Mouse (Mus musculus) kidney, adult 8-10 months (tissue): ENCODE measurements around the gene Rpl35.
A peak's percentile ranks its signal among the peaks of the same experiment; 100 is the strongest.
"Not testable (repeated sequence)": the region's sequence is repeated elsewhere in the genome, so short reads cannot be mapped to it uniquely, and the experiment has no call there.

Experiments
- DNase-seq, 2 experiments: peaks; one replicate each; pipeline ENCODE4 v3.0.0; 2022

Gene Rpl35

DNA sequence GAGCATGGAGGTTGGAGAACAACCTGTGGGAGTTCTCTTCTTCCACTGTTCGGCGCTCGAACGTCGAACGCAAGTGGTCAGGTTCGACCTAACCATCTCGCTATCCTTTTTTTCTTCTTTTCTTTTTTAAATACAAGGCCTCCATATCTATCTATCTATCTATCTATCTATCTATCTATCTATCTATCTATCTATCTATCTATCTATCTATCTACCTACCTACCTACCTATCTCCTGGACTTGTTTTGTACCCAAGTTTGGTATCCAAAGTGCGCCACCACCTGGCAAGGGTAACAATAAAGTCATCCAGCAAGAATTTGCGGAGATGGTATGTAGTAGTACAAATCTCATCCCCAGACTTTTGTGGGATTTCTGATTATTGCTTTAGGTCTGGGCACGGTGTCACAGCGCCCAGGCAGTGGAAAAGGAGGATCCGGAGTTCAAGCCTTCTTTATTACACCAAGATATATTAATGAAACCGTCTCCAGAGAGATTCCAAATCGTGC is at the start of gene Rpl35:
Rpl35 (minus strand) TSS at position 51 of the 506 bp plus-strand sequence.
- DNase-seq = peak in 1 of 2 experiments; percentile 71

- DNase-seq = no peak
Measured at GRCm38 (mm10) chr2:39048515-39048914, 43.1 kb upstream of the Rpl35 start.

DNA sequence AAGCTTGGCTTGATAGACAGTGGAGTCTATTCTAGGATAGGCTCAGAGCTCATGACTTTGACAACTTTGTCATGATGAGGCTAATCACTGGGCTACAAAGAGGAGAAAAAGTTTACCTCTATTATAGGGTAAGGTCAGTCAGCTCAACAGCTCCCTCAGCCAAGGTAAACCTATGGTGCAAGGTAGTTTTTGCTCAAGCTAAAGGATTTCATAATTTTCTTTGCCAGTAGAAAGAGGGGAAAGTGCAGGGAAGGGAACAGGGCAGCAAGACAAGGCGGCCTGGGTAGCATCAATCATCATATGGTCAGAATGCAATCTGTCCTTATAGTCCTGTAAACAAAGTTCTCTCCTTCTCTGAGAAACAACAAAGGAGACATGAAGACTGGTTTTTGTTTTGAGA is 34.8 kb upstream of the Rpl35 start:
- DNase-seq = no peak

GRCm38 (mm10) chr2:39031611-39032010 is 26.2 kb upstream of the Rpl35 start:
- no peak for DNase-seq

DNA sequence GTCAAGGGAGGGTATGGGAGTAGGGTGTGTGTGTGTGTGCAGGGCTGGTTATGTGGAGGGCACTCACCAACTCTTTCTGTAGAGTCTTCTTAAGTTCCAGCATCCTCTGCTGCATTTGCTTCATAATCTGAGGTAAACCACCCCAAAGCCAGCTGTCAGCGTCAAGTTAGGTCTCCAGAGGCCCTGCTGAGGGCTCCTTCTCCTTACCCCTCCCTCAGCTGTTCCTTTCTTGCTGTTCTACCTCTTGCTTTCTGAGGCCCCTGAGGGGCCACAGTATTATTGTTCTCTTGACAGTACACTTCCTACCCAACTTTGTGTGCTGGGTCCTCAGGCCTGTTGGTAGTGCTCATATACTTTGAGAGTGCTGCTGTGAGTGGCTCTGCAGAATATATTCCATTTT is 14.6 kb upstream of the Rpl35 start:
- no peak for DNase-seq

DNA sequence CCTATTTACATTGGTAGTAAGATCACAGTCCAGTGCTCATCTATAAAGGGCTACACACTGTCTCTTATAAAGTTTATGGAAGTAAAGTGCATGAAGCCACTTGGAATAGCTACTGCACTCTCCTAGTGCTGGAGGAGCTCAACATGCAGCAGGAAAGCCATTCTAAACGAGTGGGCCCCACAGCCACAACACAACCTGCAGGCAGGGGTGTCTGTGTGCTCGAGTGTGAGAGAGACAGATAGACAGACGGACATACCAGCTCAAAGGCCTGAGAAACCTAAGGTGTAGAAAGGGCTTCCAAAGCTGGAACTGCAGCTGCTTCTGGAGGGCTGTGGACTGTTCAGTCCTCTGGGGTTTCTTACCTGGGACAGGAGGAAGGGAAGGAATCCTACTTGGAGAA is 11.2 kb upstream of the Rpl35 start:
- no peak for DNase-seq

DNA sequence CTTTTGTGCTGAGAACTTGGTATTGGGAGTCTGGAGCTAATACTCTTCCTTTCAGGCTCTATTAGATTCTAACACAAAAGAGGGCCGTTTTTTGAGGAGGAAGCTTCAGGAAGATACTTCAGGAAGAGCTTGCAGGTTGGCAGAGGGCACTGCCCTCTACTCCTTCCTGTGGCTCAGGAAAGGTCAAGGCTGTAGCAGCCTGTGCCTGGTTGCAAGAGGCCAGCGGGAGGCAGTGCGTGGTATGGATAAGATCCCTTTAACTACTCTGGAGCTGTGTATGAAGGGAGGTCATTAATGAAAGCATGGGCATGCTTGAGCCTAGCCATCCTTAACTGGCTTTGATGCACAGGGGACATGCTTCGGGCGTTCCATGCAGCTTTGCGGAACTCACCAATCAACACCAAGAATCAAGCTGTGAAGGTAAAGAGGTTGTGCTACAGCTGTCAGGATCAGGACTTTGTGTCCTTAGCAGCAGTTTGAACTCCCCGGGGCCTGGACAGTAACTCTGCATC is 7.4 kb upstream of the Rpl35 start:
- no peak for DNase-seq

GRCm38 (mm10) chr2:39011971-39012370 is 6.5 kb upstream of the Rpl35 start:
- DNase-seq = no peak

- DNase-seq = no peak
Measured at GRCm38 (mm10) chr2:39011264-39011663, 5.8 kb upstream of the Rpl35 start.

- not testable (repeated sequence) for DNase-seq
Measured at GRCm38 (mm10) chr2:39010144-39010543, 4.7 kb upstream of the Rpl35 start.

- DNase-seq = peak in 1 of 2 experiments; percentile 23
Measured at GRCm38 (mm10) chr2:39008954-39009365, 3.5 kb upstream of the Rpl35 start.

DNA sequence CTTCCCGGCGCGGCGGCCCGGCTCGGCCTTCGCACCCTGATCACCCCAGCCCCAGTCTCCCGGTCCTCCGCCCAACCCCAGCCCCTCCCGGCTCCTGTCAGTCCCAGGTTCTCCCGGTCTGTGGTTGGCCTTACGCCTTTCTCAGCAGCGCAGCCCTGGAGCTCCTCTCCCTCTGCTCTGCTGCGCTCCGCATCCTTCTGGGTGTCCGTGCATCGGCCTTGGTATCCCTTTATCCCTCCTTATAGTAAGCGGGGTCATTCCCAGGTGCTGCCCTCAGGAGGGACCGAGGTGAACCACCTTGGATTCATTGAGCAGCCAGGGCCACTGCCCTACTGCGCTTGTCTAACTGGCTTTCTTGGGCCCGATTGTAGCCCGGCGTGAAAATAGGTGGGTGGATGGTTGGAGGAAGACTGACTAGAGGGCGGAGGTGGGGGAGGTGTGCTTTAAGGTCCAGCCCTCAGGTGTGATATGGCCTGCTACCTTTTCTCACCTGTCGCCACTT is 3.0 kb upstream of the Rpl35 start:
- DNase-seq = no peak

DNA sequence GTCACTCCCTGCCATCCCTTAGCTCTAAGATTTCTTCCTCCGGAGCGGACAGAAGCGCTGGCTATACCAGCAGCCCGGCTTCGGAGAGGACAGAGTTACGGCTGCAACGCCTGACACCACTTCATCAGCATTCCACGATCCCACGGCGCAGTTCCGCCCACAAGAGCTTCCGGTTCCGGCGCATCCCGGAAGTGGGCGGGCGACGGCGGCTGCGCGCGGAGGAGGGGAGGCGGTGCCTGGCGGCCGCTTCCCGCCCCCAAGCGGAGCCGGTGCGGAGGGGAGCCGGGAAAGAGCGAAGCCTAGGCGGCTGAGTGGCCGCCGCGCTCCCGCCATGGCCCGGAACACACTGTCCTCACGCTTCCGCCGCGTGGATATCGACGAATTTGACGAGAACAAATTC is 2.4 kb upstream of the Rpl35 start:
- DNase-seq = peak; percentile 91 to 94

- DNase-seq = no peak
Measured at GRCm38 (mm10) chr2:39006149-39006730, 816 bp upstream of the Rpl35 start.

DNA sequence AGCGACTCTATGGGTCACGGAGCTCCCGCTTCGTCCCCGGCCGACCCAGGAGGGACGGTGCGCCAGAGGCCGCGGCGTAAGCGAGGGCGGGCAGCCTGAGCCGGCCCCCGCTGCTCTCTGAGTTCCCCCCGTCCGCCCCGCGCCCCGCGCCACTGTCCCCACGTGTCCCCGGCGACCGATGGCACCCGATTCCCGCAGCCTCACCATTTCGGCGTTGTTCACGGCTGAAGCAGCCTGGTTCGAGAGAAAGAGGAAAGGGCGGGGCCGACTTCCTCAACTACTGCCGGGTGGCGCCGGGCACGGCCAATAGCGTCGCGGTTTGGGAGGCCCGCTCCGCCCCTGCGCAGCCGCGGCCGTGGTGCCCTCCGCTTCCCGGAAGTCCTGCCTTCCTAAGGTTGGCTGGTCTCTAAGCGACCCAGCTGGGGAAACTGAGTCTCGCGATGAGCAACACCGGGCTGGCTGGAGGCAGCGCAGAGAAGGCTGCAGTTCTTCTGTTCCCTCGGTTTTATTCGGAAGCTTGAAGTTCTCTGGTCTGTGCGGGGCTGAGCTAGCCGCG is 466 bp downstream of the Rpl35 start, which contains the start of gene Arpc5l:
Arpc5l (plus strand) TSS at position 469 of the 556 bp plus-strand sequence.
- DNase-seq = peak; percentile 89 to 92

DNA sequence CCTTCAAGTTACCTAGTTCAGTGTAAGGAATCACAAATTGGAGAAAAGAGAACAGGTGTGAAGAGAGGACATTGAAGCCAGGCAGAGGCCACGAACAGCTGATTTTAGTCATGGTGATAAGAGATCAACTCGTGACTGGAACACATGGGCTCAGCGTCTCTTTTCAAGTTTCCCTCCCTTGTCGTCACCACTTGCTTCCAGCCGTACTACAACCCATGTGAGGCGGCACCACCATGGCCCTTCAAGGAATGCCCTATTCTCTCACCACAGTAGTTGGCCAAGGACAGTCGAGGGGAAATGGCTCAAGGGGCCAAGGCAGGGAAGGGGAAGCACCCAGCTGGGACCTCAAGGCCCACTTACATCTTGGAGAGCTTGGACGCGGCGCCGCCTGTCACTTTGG is 1.1 kb downstream of the Rpl35 start:
- DNase-seq = peak in 1 of 2 experiments; percentile 28

DNA sequence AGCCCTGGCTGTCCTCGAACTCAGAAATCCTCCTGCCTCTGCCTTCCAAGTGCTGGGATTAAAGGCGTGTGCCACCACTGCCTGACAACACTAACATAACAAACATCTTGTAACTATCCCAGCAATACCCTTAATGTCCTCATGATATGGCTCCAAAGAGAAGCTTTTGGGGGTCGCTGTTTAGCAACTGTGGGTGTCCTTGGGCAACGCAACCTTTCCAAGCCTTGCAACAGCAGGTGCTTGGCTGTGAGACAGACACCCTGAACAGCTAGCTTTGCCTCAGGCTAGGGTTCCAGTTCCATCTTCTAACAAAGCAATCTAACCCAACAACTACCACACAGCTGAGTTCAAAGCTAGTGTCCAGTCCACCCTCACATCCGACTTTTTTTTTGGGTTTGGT is 1.9 kb downstream of the Rpl35 start:
- no peak for DNase-seq

DNA sequence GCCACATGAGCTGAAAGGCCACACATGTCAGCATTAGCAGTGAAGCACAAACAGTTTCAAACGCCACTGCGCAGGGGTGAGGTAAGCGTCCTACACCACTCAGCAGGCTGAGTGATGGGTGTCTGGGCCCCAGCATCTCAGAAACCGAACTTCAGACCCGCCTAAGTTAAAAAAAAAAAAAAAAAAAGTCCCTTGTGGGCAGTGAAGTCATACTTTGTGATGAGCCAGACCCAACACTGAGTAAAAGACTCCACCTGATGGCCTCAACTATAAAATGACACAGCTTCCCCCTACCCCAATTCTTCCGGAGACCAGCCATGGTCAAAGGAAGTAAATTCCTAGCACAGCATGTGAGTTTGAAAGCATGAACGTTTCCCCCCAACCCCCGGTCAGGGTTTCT is 2.3 kb downstream of the Rpl35 start:
- no peak for DNase-seq

GRCm38 (mm10) chr2:39001866-39002265 is 3.6 kb downstream of the Rpl35 start:
- DNase-seq = peak in 1 of 2 experiments; percentile 37

DNA sequence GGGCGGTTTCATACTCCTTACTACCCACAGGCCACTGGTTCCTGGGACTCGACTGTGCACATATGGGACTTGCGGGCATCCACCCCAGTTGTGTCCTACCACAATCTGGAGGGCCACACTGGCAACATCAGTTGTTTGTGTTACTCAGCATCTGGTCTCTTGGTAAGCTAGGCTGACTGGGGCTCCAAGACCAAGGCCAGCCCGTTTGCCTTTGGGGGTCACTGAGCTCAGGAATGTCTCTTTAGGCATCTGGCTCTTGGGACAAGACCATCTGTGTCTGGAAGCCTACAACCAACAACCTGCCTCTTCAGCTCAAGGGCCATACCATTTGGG is 4.9 kb downstream of the Rpl35 start:
- no peak for DNase-seq

GRCm38 (mm10) chr2:38999910-39000586 is 5.4 kb downstream of the Rpl35 start:
- peak; percentile 58 to 60 for DNase-seq

- DNase-seq = no peak
Measured at GRCm38 (mm10) chr2:38999381-38999780, 6.0 kb downstream of the Rpl35 start.
